Mouse (Mus musculus) cerebellum, adult 18-20 months (tissue): ENCODE measurements around the gene Lhb.

Experiments used
- DNase-seq, 2 experiments: peaks; one replicate each; pipeline ENCODE4 v3.0.0; 2021

Gene Lhb

GRCm38 (mm10) chr7:45413864-45414739 is 6.5 kb upstream of the Lhb start:
- DNase-seq: no peak

GRCm38 (mm10) chr7:45414740-45415224 is 5.8 kb upstream of the Lhb start:
- DNase-seq: no peak

- DNase-seq: peak in 1 of 2 experiments; percentile 17
These were observed 5.0 kb upstream of the Lhb start for GRCm38 (mm10) chr7:45415636-45416035.

GRCm38 (mm10) chr7:45417962-45418492 is 2.6 kb upstream of the Lhb start:
- no peak for DNase-seq

- no peak for DNase-seq
These were observed 583 bp upstream of the Lhb start for GRCm38 (mm10) chr7:45419859-45420614.

- no peak for DNase-seq
These were observed 574 bp downstream of the Lhb start for GRCm38 (mm10) chr7:45421194-45421593.

- no peak for DNase-seq
These were observed 5.9 kb downstream of the Lhb start for GRCm38 (mm10) chr7:45426556-45426955.

GRCm38 (mm10) chr7:45433835-45434202 is 13.2 kb downstream of the Lhb start:
- DNase-seq: no peak

GRCm38 (mm10) chr7:45434203-45435015 is 13.8 kb downstream of the Lhb start, which contains the start of gene Gys1:
Gene Gys1, plus strand, starts transcription at chr7:45434844.
- DNase-seq: peak; percentile 100

GRCm38 (mm10) chr7:45435038-45435437 is 14.4 kb downstream of the Lhb start:
- no peak for DNase-seq

- DNase-seq: no peak
These were observed 15.8 kb downstream of the Lhb start for GRCm38 (mm10) chr7:45436444-45436843.

- DNase-seq: no peak
These were observed 16.4 kb downstream of the Lhb start for GRCm38 (mm10) chr7:45437046-45437445.

GRCm38 (mm10) chr7:45437521-45438276 is 17.1 kb downstream of the Lhb start, which contains the start of gene Ruvbl2:
Gene Ruvbl2, minus strand, starts transcription at chr7:45438096.
- DNase-seq: peak; percentile 36 to 46

- no peak for DNase-seq
These were observed 23.2 kb downstream of the Lhb start for GRCm38 (mm10) chr7:45443526-45444420.

- no peak for DNase-seq
These were observed 26.0 kb downstream of the Lhb start for GRCm38 (mm10) chr7:45446589-45446988.

- DNase-seq: no peak
These were observed 26.8 kb downstream of the Lhb start for GRCm38 (mm10) chr7:45447325-45447990.

- DNase-seq: no peak
These were observed 29.4 kb downstream of the Lhb start for GRCm38 (mm10) chr7:45449974-45450373.

- DNase-seq: peak; percentile 90
These were observed 30.8 kb downstream of the Lhb start for GRCm38 (mm10) chr7:45451344-45451982.

GRCm38 (mm10) chr7:45454971-45455370 is 34.4 kb downstream of the Lhb start:
- DNase-seq: no peak
